Mouse (Mus musculus): Measurements from ENCODE around the gene Lactb.

- TF ChIP-seq CTCF (IDR thresholded peaks at IDR 0.05; ENCODE audit: borderline replicate concordance, control insufficient read depth, extremely low read depth, insufficient read depth, low read length, poor library complexity) (no peak), POLR2A (IDR thresholded peaks at IDR 0.05; ENCODE audit: control insufficient read depth, extremely low read depth, insufficient read depth, low read length, poor library complexity) (no peak)
Measured at GRCm38 (mm10) chr9:66989581-66989980, 14.3 kb upstream of the Lactb start.

All from thymus, adult 2 months (tissue).